Mouse (Mus musculus) bone marrow macrophage, adult 2 months (primary cell): Measurements from ENCODE around the gene Sox5. TPM values are rescaled to one million over a fixed set of nuclear protein-coding genes. Genes with fewer than 3 reads are reported as not detected.
"Not testable (repeated sequence)": the region's sequence is repeated elsewhere in the genome, so short reads cannot be mapped to it uniquely, and the experiment has no call there.

Source experiments
- H3K27ac ChIP-seq: 2 replicates; pipeline ENCODE4 v1.5.1; 2012; ENCODE audit warnings: low read depth, low read length; ENCODE audit not compliant: insufficient read depth
- H3K4me1 ChIP-seq: 2 replicates; pipeline ENCODE4 v1.6.1; 2012; ENCODE audit warnings: low read length; ENCODE audit not compliant: control insufficient read depth, insufficient read depth
- H3K4me3 ChIP-seq: 2 replicates; pipeline ENCODE4 v1.5.1; 2012; ENCODE audit warnings: mild to moderate bottlenecking, low read length, moderate library complexity; ENCODE audit not compliant: insufficient read depth
- CTCF ChIP-seq: IDR thresholded peaks from 2 replicates; pipeline ENCODE4 v1.5.1; 2012; ENCODE audit warnings: low read depth, mild to moderate bottlenecking, low read length, moderate library complexity
- POLR2A ChIP-seq: IDR thresholded peaks from 2 replicates; pipeline ENCODE4 v1.6.1; 2012; ENCODE audit warnings: mild to moderate bottlenecking, low read depth, low read length, borderline replicate concordance
- polyA plus RNA-seq: library from polyadenylated mRNA; stranded (reverse); fragments of >200 nt; gene quantifications from 2 replicates; pipeline ENCODE4 v1.2.4, GENCODE M21; 2012; ENCODE audit not compliant: missing spikeins, insufficient read depth, insufficient read length

Sox5 gene
- polyA plus RNA-seq, 1 experiment = 0.58 TPM

DNA sequence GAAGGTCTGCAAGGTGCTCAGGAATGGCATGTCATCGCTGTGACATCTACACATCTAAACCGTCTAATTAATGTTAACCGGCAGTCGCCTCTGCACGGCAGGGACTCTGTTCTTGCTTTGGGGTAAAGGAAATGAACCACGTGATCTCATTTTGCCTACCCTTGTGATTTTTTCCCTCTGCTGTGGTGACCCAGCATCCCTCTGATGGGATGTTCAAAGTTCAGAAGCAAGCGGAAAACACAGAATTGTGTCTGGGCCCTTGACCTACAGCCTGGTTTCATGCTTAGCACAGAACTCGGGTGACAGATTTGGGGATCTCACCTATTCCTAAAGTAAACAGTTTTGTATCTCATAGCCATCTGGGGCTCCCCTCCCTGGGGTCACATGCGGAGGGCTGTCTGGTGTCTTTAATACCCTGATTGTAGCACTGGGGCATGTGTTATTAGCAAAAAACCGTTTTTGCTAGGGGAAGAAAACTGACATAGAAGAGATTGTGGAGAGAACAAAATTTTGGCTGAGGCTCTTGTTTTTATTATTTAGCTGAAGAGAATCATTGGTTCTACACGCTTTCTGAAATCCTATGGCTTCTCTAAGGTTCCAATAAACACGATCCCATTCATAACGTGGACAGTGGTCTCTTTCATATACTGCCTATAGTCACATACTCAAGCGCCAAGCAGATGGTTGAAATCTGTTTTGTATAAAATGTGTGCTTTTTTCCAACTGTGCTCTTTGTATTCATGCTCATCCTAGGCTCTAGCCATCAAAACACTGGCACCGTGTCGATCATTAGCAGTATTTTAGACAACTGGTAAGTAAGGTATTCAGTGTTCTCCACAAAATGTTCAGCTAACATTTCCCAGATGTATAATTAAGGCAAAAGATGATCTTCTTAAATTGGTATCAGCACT, 584.3 kb downstream of the Sox5 start:
- Histone ChIP-seq H3K27ac (no peak overlapping the region), H3K4me1 (no peaks in the 10 kb centered on the region), H3K4me3 (no peak overlapping the region)
- TF ChIP-seq CTCF (no peak), POLR2A (no peak)

DNA sequence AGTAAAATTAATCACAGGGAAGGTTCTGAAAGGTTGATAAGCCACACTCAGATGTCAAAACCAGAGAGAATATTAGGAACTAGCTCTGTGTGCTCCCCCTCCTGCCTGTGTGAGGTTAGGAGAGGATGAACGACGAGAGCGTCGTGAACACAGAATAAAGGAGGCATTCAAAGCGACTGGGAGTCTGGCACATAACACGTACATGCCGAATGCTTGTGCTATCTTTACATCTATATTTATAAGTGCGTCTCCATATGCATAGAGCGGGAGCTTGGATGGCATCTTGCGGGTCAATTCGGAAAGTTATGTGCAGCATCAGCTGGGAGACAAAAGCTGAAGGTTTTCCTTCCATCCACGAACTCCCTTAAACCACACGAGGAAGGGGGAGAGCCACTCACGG, 585.8 kb downstream of the Sox5 start:
- Histone ChIP-seq H3K4me3 (no peak overlapping the region), H3K4me1 (no peaks in the 10 kb centered on the region), H3K27ac (no peak overlapping the region)
- no peak for TF ChIP-seq POLR2A
- no peak for TF ChIP-seq CTCF

GRCm38 (mm10) chr6:144183087-144183486, 598.7 kb downstream of the Sox5 start:
- Histone ChIP-seq H3K4me1 (no peaks in the 10 kb centered on the region), H3K4me3 (no peak overlapping the region), H3K27ac (no peak overlapping the region)
- TF ChIP-seq CTCF (no peak), POLR2A (no peak)

DNA sequence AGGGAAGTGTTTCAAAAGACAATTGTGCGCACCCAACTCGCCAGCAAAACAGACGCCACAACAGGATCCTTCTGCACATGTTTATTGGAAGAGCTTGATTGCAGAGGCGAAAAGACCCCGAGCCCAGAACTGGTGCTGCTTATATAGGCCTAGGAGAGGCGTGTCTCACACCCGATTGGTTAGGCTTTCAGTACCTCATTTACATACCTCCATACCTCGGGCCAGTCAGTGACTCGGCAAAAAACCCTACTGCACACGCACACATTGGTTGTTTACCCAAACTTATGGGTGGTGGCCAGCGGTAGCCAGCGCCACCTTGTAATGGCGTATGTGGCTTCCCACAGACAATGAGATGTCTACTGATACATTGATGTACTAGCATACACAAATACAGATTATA, 599.3 kb downstream of the Sox5 start:
- not testable (repeated sequence) for H3K4me1 ChIP-seq, H3K27ac ChIP-seq, H3K4me3 ChIP-seq

DNA sequence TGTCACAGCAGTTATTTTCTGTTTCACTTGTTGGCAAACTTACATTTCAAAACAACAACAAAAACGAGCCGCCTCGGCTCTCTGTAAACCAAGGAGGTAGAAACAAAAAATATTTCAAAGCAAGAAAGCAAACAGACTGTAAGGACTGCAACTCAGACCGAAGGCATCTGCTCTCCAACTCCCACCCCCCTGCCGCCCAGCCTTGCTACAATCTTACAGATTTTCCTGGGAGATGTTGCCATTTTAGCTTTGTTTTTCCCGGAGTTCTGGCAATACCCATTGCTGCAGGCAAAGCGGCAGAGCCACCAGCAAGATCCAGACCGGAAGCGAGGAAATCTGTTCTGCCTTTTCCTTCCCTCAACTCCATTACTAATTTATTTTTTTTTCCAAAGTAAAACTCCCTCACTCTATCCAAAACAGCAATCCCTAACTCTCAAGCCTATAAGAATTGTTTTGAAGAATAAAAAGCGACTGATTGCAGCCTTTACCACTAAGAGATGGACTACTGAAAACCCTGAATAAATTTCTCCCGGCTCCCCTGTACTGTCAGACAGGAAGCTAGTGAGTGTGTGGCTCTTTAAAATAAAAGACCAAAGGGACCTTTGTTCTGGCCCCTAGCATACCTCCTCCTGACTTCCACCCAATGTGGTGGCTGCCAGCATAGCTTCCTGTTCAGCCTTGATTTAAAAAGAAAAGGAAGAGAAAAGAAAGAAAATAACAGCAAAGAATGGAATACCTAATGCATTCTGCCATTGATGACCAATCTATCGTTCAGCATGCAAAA, 600.5 kb downstream of the Sox5 start:
- Histone ChIP-seq H3K4me3 (no peak overlapping the region), H3K4me1 (no peaks in the 10 kb centered on the region), H3K27ac (no peak overlapping the region)
- TF ChIP-seq POLR2A (no peak), CTCF (no peak)

DNA sequence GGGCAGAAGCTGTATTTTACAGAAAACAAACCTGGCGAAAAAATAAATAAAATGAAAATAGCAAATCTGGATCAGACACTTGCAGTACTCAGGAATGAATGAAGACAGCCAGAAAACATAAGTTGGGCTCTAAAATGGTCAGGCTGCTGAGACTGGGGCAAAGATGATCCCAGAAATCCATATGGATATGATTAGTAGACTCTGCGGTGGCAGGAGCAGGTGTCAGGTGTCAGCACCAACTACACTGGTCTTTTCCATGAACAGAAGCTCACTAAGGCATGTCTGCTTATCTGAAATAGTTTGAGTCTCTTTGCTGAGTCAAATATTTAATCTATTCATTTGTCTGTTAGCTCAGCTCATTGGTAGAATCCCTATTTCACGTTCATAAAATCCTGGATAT, 602.7 kb downstream of the Sox5 start:
- TF ChIP-seq POLR2A = no peak
- TF ChIP-seq CTCF = no peak
- Histone ChIP-seq H3K4me1 (no peaks in the 10 kb centered on the region), H3K27ac (no peak overlapping the region), H3K4me3 (no peak overlapping the region)

- no peak overlapping the region for H3K4me3 ChIP-seq
- no peaks in the 10 kb centered on the region for H3K4me1 ChIP-seq
- H3K27ac ChIP-seq = no peak overlapping the region
- TF ChIP-seq POLR2A (no peak), CTCF (no peak)
These were observed 605.1 kb downstream of the Sox5 start for GRCm38 (mm10) chr6:144176674-144177073.

DNA sequence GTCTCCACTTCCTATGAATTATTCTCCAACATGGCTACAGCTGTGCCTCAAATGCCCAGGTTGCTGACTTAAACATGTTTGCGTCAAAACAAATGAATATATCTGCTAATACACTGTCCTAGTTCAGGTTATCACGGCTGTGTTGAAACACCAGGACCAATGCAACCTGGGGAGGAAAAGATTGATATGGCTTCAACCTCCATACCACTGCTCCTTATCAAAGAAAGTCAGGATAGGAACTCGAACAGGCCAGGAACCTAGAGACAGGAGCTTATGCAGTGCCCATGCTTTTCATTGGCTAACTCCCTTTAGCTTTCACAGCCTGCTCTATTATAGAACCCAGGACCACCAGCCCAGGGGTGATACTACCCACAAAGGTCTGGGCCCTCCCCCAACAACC, 606.2 kb downstream of the Sox5 start:
- Histone ChIP-seq H3K4me1 (no peaks in the 10 kb centered on the region), H3K4me3 (no peak overlapping the region), H3K27ac (no peak overlapping the region)
- TF ChIP-seq CTCF = no peak

DNA sequence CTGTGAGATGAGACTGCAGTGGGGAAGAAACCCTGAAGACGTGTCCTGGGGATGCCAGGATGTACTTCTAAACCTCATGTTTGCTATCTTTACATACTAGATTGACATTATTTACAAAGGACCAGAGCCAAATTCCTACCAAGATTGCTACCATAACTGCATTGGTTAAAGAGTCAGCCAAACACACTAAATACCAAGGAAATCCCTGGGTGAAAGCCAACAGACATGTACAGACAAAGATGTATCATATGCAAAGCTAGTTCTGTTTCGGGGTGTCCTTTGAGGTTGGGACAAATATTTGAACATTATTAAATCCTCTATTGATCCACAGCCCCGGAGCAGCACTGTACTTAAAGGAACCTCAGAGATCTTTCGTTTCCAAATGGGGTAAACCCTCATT, 611.2 kb downstream of the Sox5 start:
- Histone ChIP-seq H3K27ac (no peak overlapping the region), H3K4me3 (no peak overlapping the region), H3K4me1 (no peaks in the 10 kb centered on the region)
- no peak for TF ChIP-seq POLR2A
- no peak for TF ChIP-seq CTCF

DNA sequence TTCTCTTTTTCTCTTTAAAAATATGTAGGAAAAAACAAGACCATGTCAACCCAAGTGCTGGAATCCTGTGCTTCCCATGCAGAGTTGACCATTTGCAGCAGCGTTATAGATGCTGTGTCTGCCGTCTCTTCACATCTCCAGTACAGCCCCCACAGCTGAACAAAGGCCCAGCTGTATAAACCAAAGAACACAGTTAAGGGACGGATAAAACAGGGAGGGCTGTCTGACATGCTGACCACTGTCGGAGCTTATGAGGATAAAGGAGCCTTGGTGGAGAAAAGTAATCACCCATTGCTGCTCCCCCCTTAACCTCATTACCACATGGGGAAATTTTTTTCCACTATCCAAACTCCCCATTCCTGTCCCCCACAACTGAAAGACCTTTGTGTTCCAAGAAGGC, 612.0 kb downstream of the Sox5 start:
- no peak overlapping the region for H3K4me3 ChIP-seq
- no peak for TF ChIP-seq POLR2A
- TF ChIP-seq CTCF = no peak
- no peaks in the 10 kb centered on the region for H3K4me1 ChIP-seq
- no peak overlapping the region for H3K27ac ChIP-seq
